Mouse (Mus musculus) bone marrow, adult 2 months (tissue): ENCODE measurements around the gene Mrpl16. TPM values are rescaled to one million over a fixed set of nuclear protein-coding genes. Genes with fewer than 3 reads are reported as not detected.

Experiments used
- H3K27ac ChIP-seq: fragments of 200-500 bp; 2 replicates; pipeline ENCODE4 v1.5.1; 2012; ENCODE audit warnings: low read depth, mild to moderate bottlenecking, control low read depth, inconsistent platforms, low read length; ENCODE audit not compliant: control insufficient read depth, poor library complexity, insufficient read depth
- H3K4me1 ChIP-seq: fragments of 200-500 bp; 2 replicates; pipeline ENCODE4 v1.6.1; 2011; ENCODE audit warnings: low read length; ENCODE audit not compliant: control insufficient read depth, insufficient read depth
- H3K4me3 ChIP-seq: fragments of 200-500 bp; replicated peaks from 2 replicates; pipeline ENCODE3; 2011; ENCODE audit warnings: mild to moderate bottlenecking, low read depth, low read length, control low read depth; ENCODE audit not compliant: control insufficient read depth
- CTCF ChIP-seq: fragments of 200-500 bp; IDR thresholded peaks from 2 replicates; pipeline ENCODE4 v1.5.1; 2011; ENCODE audit warnings: low read length, control low read depth; ENCODE audit not compliant: control insufficient read depth, insufficient read depth
- POLR2A ChIP-seq: fragments of 200-500 bp; IDR thresholded peaks from 2 replicates; pipeline ENCODE4 v1.6.1; 2011; ENCODE audit warnings: low read depth, mild to moderate bottlenecking, control low read depth, low read length, borderline replicate concordance; ENCODE audit not compliant: control insufficient read depth
- WGBS: fragments of 180-500 bp; shearing (Covaris S2); methylation state at CpG from one replicate; pipeline ENCODE4 v1.1.7; 2018; 5-methylcytosine and 5-hydroxymethylcytosine counted together
- polyA plus RNA-seq: library from polyadenylated mRNA; stranded (reverse); fragments of >200 nt; gene quantifications from 2 replicates; pipeline ENCODE4 v1.2.4, GENCODE M21; 2011; ENCODE audit warnings: low replicate concordance; ENCODE audit not compliant: missing spikeins, insufficient read depth, insufficient read length

The Mrpl16 gene
- polyA plus RNA-seq, 1 experiment, result 17.5 TPM

- WGBS, result 24% methylated on average over 2 of the region's 2 CpGs
- TF ChIP-seq CTCF (no peak), POLR2A (no peak)
- peaks cover 5% of the 10 kb centered on the region for H3K4me1 ChIP-seq
Measured at GRCm38 (mm10) chr19:11808452-11808851, 38.3 kb downstream of the Mrpl16 start.

GRCm38 (mm10) chr19:11810003-11810758 lies 40.0 kb downstream of the Mrpl16 start:
- WGBS, result 28% methylated on average over 5 of the region's 5 CpGs
- no peak overlapping the region; the same call in 1 of the 2 replicates for H3K27ac ChIP-seq
- no peak overlapping the region for H3K4me3 ChIP-seq

More at GRCm38 (mm10) chr19:11808452-11808851, 38.3 kb downstream of the Mrpl16 start:
- Histone ChIP-seq H3K4me3 (no peak overlapping the region), H3K27ac (no peak overlapping the region)

GRCm38 (mm10) chr19:11810856-11811255 lies 40.7 kb downstream of the Mrpl16 start:
- no peak overlapping the region; the same call in 1 of the 2 replicates for H3K27ac ChIP-seq
- TF ChIP-seq POLR2A (no peak), CTCF (no peak)
- peaks cover 5% of the 10 kb centered on the region for H3K4me1 ChIP-seq
- H3K4me3 ChIP-seq, result no peak overlapping the region
- 68% methylated on average over 1 of the region's 1 CpGs for WGBS

More at GRCm38 (mm10) chr19:11810003-11810758, 40.0 kb downstream of the Mrpl16 start:
- no peak for TF ChIP-seq POLR2A
- TF ChIP-seq CTCF, result no peak
- peaks cover 5% of the 10 kb centered on the region for H3K4me1 ChIP-seq

- whole genome bisulfite sequencing, result 42% methylated on average over 5 of the region's 5 CpGs
Measured at GRCm38 (mm10) chr19:11811688-11812365, 41.6 kb downstream of the Mrpl16 start.

GRCm38 (mm10) chr19:11813136-11813535 lies 42.9 kb downstream of the Mrpl16 start:
- WGBS, result 81% methylated on average over 4 of the region's 4 CpGs
- TF ChIP-seq CTCF (no peak), POLR2A (no peak)
- Histone ChIP-seq H3K27ac (no peak overlapping the region), H3K4me1 (peaks cover 2% of the 10 kb centered on the region), H3K4me3 (no peak overlapping the region)

More at GRCm38 (mm10) chr19:11811688-11812365, 41.6 kb downstream of the Mrpl16 start:
- Histone ChIP-seq H3K4me1 (peaks cover 5% of the 10 kb centered on the region), H3K4me3 (no peak overlapping the region), H3K27ac (no peak overlapping the region)
- TF ChIP-seq POLR2A (no peak), CTCF (no peak)

- no peak overlapping the region for H3K4me3 ChIP-seq
- H3K27ac ChIP-seq, result no peak overlapping the region
- TF ChIP-seq CTCF (no peak), POLR2A (no peak)
- no peaks in the 10 kb centered on the region; the same call in 1 of the 2 replicates for H3K4me1 ChIP-seq
- 41% methylated on average over 8 of the region's 8 CpGs for WGBS
Measured at GRCm38 (mm10) chr19:11813649-11814048, 43.5 kb downstream of the Mrpl16 start.

GRCm38 (mm10) chr19:11814742-11815333 lies 44.6 kb downstream of the Mrpl16 start:
- WGBS, result 77% methylated on average over 6 of the region's 6 CpGs
- Histone ChIP-seq H3K4me3 (no peak overlapping the region), H3K4me1 (no peaks in the 10 kb centered on the region; the same call in 1 of the 2 replicates), H3K27ac (no peak overlapping the region)
- TF ChIP-seq CTCF, result no peak
- TF ChIP-seq POLR2A, result no peak

- H3K4me1 ChIP-seq, result no peaks in the 10 kb centered on the region; the same call in 1 of the 2 replicates
- WGBS, result 70% methylated on average over 6 of the region's 6 CpGs
- no peak overlapping the region for H3K27ac ChIP-seq
- H3K4me3 ChIP-seq, result no peak overlapping the region
- TF ChIP-seq POLR2A (no peak), CTCF (no peak)
Measured at GRCm38 (mm10) chr19:11816706-11817105, 46.5 kb downstream of the Mrpl16 start.
